Mouse (Mus musculus) layer of hippocampus, postnatal 14 days (tissue): Measurements from ENCODE around the gene Hmga2. TPM values are rescaled to one million over a fixed set of nuclear protein-coding genes. Genes with fewer than 3 reads are reported as not detected.
A peak's percentile ranks its signal among the peaks of the same experiment; 100 is the strongest.
"Not testable (repeated sequence)": the region's sequence is repeated elsewhere in the genome, so short reads cannot be mapped to it uniquely, and the experiment has no call there.

ENCODE experiments used
- DNase-seq, 2 experiments: peaks; one replicate each; pipeline ENCODE4 v3.0.0; 2021 to 2022; ENCODE audit warnings: low spot score in 2 of 2, mixed read lengths in 1 of 2
- total RNA-seq, 2 experiments: library from RNA; stranded (reverse); gene quantifications; 2 replicates each; pipeline ENCODE4 v1.2.3; 2021

Hmga2 gene
- total RNA-seq, 2 experiments from 2014 or later: 0.10 to 0.12 TPM

DNA sequence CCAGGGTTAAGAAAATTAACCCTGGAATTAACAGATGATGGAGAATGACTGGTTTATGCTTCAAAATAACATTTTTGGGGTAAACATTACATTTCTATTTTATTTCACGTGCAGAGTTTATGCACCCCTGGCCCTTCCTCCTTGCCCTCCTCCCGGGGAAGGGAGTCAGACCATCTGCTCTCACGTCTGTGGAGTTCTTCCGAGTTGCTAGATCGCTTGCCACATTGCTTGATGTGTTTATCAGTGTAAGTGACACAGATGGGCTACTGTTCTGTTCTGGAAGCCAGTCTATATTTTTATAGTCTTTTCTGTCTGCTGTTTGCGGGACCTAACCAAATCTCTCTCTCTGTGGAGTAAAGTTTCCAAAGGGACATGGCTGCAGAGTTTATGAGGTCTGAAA lies 80.7 kb downstream of the Hmga2 start:
- no peak for DNase-seq

DNA sequence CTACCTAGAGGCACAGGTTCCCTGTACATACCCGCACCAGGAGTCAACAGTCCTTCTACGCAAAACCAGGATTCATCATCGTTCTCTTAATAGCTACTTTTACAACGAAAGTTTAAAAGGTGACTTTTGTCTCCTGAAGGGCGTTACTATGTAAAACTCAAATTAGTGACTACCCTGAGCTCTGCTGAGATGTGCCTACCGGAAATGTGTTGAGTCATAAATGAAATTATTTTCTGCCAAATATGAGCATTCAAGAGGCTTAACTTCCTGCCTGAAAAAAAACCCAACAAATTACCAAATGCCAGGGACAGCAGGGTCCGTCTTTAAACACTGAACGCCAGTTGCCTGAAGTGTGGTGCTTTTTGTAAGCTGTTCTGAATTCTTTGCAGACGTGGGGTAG lies 81.5 kb downstream of the Hmga2 start:
- no peak for DNase-seq

DNA sequence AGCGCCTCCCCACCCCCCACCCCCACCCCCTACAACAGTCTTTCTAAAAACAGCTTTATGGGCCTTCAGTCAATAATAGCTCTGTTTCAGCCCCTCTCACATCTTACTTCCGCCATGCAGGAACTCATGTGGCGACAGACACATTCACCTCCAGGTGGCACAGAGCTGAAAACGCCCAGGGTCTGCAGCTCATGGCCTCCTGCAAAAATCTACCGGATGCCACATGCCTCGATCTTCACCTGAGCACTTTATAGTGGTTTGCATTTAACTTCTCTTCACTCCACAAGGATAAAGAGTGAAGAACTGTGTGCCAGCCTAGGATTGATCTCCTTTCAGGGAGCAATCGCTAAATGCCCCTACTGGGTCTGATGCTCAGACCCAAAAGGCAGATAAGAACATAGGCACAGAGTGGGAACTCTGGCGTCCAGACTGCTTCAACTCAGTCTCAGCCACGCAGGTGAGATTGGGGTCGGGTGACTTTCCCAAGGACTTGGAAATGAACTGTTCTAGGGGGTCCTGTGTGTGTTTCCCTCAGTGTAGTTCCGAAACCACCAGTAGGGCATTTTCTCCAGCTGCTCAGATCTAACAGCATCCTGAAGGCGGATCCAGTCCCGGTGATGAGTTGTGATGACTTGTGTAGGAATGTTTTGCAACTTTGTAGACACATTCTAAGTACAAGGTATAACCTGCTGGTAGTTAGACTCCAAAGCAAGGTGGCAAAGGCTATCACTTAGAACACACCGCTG lies 84.1 kb downstream of the Hmga2 start:
- no peak for DNase-seq

DNA sequence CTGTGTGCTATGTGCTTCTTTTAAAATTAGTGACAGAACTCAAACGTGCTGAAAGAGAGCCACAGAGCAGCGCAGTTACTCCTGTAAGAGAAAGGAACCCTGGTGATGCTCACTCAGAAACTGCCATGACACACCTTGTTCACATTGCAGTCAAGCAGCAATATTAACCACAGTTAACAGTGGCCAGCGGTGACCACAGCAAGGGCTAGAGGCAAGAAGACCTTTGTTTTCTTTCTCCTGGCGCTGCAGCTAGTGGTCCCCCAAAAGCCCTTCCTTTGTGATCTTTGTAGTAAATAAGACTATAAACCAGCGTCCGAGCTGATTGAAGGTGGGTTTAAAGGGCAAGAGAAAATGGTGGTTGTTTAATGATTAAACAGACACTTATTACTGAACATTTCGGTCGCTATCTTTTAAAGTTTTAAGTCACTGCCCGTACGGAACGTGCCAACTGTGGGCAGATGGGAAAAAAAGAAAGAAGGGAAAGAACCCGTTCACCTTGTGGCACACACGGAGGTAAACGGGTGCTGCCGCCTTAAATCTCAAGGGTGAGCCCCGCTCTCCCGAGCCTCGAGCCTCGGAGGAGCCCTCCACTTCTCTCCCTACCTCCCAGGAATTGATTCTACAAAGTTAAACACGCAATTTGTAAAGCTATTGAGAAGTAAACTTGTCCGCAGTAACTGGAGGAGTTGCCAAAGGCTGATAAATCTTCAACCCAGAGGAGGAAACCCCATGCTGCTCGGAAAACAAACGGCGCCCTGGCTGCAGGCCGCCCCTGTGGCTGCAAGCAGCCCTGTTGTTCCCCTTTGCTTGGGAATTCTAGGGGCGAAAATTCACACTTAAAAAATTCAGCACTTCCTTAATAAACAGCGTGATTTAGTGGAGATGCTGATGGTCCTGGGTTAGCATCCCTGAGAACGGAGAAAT lies 85.1 kb downstream of the Hmga2 start:
- DNase-seq: no peak

DNA sequence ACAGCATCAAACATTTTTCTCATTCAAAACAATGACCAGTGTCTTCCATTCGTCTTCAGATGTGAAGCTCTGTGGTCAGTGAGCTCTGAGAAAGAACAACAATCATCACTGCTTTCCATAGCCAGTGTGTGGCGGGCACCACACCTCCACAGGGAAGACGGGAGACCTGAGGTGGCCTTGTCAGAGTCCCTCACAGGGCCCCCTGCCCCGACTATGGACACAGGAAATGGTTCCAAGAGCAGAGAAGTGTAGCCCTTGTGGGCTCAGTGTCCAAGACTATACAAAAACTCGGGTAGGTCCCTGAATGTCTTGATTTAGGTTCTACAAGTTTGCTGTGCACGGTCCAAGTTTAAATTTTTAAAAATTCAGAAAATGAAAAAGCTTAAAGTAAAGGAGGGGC lies 86.6 kb downstream of the Hmga2 start:
- DNase-seq: no peak

DNA sequence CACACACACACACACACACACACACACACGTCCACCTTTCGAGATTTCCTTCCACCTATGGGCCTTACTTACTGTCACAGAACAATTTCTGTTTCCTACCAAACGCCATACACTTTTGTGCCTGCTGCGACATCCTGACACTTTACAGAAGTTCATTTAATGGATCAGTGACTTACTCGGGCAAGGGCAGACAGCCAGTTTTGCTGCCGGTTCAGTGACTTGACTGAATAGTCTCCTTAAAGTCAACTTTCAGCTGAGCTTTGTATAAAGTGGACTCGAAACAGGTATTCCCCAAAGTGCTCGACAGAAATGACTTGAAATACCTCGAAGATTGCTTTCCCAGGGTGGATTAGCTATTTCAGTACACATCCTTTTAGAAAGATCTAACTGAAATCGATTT lies 87.3 kb downstream of the Hmga2 start:
- no peak for DNase-seq

DNA sequence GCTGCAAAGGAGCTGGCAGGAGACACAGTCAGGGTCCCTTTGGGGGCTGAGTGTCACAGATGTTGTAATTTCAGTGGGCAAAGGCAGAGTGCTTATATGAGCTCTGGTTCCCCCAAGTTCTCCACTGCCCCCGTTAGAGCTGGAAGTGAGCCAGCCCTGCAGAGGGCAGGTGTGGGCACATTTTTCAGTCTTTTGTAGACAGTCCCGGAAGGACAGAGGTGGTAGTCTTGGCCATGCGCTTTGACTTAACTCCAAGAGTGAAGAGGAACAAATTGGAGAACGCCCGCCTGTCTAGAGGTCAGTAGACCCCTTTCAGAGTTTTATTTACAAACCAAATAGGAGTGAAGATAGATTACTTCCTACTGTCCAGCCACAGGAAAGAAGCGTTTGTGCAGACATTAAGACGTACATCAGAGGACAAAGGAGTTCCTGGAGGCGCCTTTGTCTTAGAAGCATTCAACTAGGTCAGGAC lies 87.8 kb downstream of the Hmga2 start:
- DNase-seq: no peak

DNA sequence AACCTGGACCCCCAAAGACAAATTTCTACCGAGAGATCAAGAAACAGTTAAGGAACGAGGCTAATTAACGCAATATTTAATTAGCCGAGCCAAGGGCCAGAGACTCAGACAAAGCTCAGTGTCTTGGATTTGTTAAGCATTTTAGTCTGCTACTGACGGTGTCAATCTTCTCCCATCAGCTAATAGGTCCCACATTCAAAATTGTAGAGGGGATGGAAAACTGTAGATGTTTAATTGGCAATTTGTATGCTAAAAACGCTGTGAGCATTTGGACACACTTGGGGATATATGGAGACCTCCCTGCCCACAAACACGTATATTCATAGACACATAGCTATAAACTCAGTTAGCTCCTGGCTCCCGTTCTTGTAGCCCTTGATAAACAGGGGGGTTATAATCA lies 89.2 kb downstream of the Hmga2 start:
- DNase-seq: no peak

DNA sequence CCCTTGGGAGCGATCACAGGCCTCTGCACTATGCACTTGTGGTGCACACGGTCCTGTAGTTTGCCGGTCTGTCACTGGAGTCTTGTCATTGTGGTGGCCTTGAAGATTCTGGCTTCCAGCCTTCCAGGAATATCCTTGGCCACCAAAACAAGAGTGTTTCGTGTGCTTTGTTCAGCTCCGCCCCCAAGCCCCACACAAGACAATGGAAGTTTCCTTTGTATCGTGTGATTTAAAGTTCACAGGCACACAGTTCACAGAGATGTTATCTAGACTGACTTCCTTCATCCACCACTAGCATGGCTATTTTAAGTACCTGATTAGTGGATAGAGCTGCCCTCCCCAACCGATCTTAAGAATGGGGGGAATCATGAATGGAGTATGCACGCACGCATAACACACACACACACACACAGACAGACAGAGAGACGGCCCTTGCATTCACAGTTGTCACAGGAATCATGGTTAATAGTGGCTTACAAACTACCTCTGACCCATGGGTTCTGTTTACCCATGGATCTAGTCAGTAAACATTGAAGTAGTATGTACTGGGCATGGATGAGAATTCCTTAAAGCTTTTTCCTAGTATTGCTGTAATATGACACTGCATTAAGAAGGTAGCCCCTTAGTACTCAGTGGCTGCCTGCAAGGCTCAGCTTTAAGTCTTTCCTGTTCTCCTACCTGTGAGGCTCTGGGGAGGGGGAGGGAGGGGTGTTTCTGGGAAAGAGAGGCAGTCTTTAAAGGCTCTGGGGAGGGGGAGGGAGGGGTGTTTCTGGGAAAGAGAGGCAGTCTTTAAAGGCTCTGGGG lies 91.3 kb downstream of the Hmga2 start:
- DNase-seq: no peak

DNA sequence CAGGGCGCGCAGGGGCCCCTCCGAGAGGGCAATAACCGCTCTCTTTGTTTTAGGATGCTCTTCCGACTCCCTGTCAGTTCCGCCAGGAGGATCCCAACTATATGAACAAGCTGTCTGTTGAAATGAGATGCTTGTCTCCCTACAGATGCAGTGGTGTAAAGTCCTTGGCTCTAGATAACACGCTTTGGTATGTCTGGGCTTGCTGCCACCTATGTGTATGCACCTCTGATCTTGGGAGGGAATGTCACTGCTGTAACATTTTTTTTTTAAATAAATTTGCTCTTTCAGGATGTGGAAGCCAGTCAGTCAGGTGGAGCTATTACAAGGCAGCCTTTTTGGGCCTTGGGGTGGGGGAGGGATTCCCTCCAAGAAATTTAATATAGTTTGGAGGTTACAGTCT lies 92.2 kb downstream of the Hmga2 start:
- no peak for DNase-seq

DNA sequence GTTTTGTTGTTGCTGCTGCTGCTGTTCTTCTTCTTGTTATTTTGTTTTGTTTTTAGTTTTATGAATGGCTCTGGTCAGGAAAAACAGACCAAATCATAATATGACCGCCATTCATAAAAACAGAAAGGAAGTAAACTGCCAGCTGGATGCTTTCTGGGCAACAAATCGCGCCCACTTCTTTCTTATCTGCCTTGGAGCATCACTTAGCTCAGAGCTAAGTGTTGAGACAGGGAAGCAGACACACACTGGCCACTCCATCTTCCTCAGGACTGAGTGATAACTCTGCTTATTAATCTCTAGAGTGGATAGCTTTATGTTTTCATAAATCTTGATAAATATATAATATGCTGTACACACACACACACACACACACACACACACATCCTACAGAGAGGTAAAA lies 98.5 kb downstream of the Hmga2 start:
- no peak for DNase-seq

DNA sequence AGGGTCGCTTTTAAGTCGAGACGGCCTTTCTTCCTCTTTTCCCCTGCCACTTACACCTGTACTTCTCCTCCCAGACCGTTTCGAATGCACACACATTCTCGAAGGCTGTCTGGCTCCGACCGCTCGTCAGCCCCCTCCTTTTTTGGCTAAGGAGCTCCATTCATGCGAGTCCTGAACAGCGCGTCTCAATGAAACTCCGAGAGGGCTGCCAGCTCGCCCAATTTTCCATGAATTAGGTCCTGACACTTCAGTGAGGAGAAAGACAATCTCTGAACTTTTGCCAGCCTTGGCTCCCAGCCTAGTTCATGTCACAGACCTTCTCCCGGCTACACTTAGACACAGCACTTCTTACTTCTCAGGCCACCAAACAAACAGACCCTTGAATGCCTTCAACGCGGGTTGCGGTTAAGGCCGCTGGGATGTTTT lies 98.9 kb downstream of the Hmga2 start:
- peak; percentile 80 to 92 for DNase-seq

DNA sequence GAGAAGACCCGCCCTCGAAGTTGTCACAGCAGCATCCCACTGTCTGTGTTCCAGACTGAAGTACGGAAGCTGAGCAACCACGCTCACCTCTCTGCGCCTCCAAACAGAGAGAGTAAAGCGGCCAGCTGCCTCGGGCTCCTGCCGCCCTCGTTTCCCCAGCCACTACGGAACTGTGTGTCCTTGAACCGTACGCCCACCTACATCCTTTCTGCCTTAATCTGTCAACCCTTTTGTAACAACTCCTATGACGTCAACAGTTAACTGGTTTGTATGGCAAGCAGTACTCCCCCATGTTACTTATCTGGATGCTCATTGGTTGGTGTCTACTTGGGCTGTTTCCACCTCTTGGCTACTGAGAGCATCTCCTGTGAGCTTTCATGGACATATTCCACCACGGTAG lies 100.8 kb downstream of the Hmga2 start:
- no peak for DNase-seq

DNA sequence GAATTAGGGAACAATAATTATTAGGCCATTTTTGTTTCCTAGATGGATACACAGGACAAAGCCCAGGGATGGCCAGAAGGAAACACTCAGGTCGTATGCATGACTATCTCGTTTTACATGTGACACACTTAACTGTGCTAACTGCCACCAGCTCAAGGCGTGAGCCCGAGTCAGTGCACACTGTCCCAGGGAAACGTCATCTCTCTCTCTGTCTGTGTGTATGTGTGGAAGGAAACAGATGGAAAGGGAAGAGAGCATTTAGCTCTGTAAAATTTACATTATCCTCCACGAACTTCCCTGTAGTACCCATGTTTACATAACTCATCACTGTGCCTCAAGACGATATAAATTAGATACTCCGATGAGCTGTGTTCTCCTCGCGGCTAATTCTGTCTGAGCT lies 105.1 kb downstream of the Hmga2 start:
- no peak for DNase-seq

DNA sequence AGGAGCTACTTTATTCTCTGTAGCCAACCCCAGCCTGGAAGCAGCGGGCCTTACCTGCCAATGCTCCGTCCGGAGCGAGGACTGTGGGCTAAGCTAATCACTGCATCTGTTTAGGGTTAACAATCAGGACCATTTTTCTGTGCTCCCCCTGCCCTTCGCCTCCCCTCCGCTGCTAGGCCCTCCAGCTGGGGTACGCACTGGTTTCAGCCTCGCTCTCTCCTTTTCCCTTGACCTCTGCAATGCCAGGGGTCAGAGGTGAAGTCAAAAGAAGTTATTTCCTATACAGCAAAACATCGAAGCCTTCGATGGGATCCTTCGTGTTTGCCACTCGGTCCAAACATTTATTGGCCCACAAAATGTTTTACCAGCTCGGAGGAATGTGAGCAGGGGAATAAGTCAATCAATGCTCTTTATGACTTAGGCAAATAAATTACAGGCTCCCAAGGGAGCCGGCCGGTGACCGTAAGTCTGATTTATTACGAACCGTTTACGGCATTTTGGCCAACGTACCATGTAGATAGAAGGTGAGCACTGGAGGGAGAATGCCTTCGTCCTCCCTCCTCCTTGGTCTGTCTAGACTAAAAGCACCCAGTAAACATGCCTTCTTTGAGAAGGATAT lies 107.0 kb downstream of the Hmga2 start:
- DNase-seq: no peak

DNA sequence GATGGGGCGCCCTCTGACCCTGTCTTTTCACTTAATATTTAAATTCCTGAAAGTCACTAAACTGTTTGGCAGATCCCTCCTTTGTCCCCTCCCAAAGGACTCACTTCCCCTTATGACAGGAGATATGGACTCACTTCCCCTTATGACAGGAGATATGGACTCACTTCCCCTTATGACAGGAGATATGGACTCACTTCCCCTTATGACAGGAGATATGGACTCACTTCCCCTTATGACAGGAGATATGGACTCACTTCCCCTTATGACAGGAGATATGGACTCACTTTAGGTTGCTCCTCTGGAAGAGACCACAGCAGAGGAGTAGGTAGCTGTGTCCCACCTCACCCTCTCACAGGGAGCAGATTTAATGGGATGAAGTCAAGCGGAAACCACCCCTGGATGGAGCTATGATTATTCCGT lies 110.1 kb downstream of the Hmga2 start:
- not testable (repeated sequence) for DNase-seq

DNA sequence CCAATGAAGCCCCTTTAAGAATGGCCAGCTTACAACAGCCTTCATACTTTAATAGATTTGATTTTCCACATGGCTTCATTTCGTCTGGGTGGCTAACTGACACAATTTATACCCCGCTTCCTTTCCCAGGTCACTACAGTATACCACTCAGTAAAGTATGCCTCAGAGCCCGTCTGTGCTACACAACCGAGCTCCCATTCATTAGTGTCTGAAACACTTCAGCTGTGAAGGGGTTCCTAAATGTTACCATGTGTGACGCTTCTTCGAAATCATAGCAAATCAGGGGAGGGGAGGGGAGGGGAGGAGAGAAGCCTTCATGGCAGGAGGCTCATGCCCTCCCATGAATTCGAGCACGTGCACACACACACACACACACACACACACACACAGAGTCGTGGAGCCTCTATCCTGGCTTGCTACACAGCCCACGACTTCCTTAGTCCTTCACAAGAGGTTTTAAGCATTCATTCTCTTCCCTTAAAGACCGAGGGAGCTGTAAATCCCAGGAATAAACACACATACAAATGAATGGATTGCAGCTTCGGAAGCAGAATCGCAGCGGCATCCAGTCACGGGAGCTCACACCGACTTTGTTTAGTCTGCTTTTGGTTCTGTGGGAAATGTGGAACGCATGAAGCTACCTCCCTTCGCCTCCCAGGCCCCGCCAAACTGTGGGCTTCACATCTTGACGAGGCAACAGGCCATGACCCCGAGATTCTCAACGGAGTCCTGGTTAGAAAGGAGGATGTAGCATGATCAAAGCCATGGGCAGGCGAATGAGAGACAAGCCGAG lies 110.7 kb downstream of the Hmga2 start:
- no peak for DNase-seq

DNA sequence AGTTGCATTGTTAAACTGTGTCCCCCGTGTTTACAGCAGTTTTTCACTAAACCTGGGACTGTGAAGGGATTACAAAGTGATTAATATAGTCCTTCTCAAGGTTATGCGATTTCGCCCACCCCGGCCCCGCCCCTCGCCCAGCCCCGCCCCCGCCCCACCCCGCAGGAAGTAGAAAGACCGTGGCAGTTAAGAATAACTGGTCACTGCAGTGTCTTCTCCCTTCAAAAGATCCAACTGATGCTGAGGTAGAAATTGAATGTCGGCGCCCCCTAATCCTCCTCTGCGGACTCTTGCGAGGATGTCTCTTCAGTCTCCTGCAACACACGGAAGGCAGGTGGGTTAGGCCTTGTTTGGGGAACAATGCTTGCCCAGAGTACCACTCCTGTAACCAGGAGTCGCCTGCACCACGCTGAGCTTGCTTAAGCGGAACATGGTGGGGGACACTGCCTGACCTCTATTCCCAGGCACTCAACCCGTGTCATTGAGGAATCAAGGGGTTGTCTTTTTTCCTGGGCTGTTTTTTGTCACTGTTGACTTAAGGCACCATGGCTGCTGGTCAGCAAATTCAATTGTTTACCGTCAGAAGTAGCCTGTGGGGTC lies 112.2 kb downstream of the Hmga2 start:
- no peak for DNase-seq

DNA sequence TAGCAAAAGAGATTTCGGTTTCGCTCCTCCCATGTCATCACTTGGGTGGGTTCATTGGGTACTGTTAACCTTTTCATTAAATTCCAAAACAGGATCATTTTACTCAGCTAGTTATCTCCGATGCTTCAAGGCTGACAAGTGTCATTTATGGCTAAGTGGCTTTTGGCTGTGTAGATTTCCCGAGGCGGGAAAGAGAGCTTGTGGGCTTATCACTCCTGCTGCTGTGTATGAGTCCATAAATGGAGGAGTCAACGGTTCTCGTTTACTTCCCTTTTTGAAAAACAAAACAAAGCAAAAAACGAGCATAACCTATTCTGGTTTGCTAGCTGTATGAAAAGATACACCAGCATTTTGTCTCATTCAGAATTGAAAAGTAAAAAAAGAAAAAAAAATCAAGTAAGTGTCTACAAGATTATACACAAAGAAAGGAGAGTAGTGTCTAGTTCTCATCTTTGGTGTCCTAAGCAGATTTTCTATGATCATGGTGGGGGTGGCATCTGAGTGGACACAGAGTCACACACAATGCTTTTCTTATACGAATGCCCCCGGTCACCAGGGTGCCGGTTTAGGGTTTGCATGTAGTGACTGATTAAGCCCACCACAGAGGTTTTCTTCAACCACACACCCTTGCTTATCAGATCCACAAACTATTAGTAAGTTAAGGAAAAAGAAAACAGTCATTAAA lies 112.8 kb downstream of the Hmga2 start:
- DNase-seq: not testable (repeated sequence)
